Mouse (Mus musculus): ENCODE measurements around the gene Clec12a. TPM values are rescaled to one million over a fixed set of nuclear protein-coding genes. Genes with fewer than 3 reads are reported as not detected.

The Clec12a gene
- polyA plus RNA-seq, 1 experiment from 2014 or later: 1.7 TPM

GRCm38 (mm10) chr6:129407324-129407723, 64.8 kb downstream of the Clec12a start:
- WGBS: 28% methylated on average over 2 of the region's 2 CpGs
- no peak overlapping the region for H3K4me3 ChIP-seq (ENCODE audit: low read depth, low read length)
- H3K4me1 ChIP-seq (replicated peaks; ENCODE audit: control insufficient read depth, insufficient read depth, low read length): no peaks in the 10 kb centered on the region
- no peak overlapping the region for H3K9ac ChIP-seq (ENCODE audit: low read depth, low read length)
- DNase-seq (ENCODE audit: low spot score) (no peak), ATAC-seq (replicated peaks; ENCODE audit: low FRiP score) (peak; percentile 37; the same call in 1 of the 2 replicates)
- no peaks in the 10 kb centered on the region for H3K36me3 ChIP-seq (ENCODE audit: control insufficient read depth, insufficient read depth, low read length)
- H3K4me2 ChIP-seq: no peak overlapping the region
- H3K9me3 ChIP-seq (ENCODE audit: control insufficient read depth, low read length): no peaks in the 10 kb centered on the region
- no peaks in the 10 kb centered on the region for H3K27me3 ChIP-seq (replicated peaks; ENCODE audit: control insufficient read depth, insufficient read depth, low read length)
- no peak overlapping the region; the same call in 1 of the 2 replicates for H3K27ac ChIP-seq (ENCODE audit: low read depth, low read length)

GRCm38 (mm10) chr6:129408562-129408961, 66.1 kb downstream of the Clec12a start, which contains the start of gene Clec9a:
Clec9a (plus strand) TSS chr6:129408862.
- no peak within 1 kb of the TSS for H3K4me2 ChIP-seq
- no peak within 1 kb of the TSS for H3K4me3 ChIP-seq (ENCODE audit: low read depth, low read length)
- DNase-seq (ENCODE audit: low spot score) (no peak), ATAC-seq (replicated peaks; ENCODE audit: low FRiP score) (no peak)
- no peak within 1 kb of the TSS for H3K9ac ChIP-seq (ENCODE audit: low read depth, low read length)
- H3K9me3 ChIP-seq (ENCODE audit: control insufficient read depth, low read length): no peaks in the 10 kb centered on the region
- no peaks in the 10 kb centered on the region for H3K4me1 ChIP-seq (replicated peaks; ENCODE audit: control insufficient read depth, insufficient read depth, low read length)
- no peaks in the 10 kb centered on the region for H3K27me3 ChIP-seq (replicated peaks; ENCODE audit: control insufficient read depth, insufficient read depth, low read length)
- H3K27ac ChIP-seq (ENCODE audit: low read depth, low read length): no peak within 1 kb of the TSS
- 80% methylated on average over 2 of the region's 2 CpGs for WGBS
- no peaks in the 10 kb centered on the region for H3K36me3 ChIP-seq (ENCODE audit: control insufficient read depth, insufficient read depth, low read length)

GRCm38 (mm10) chr6:129414177-129414576, 71.7 kb downstream of the Clec12a start:
- no peaks in the 10 kb centered on the region for H3K4me1 ChIP-seq (replicated peaks; ENCODE audit: control insufficient read depth, insufficient read depth, low read length)
- no peaks in the 10 kb centered on the region for H3K9me3 ChIP-seq (ENCODE audit: control insufficient read depth, low read length)
- H3K4me3 ChIP-seq (ENCODE audit: low read depth, low read length): no peak overlapping the region
- H3K27me3 ChIP-seq (replicated peaks; ENCODE audit: control insufficient read depth, insufficient read depth, low read length): no peaks in the 10 kb centered on the region
- H3K36me3 ChIP-seq (ENCODE audit: control insufficient read depth, insufficient read depth, low read length): no peaks in the 10 kb centered on the region
- H3K4me2 ChIP-seq: no peak overlapping the region
- H3K9ac ChIP-seq (ENCODE audit: low read depth, low read length): no peak overlapping the region
- H3K27ac ChIP-seq (ENCODE audit: low read depth, low read length): no peak overlapping the region
- 95% methylated on average over 1 of the region's 1 CpGs for WGBS
- DNase-seq (ENCODE audit: low spot score) (no peak), ATAC-seq (replicated peaks; ENCODE audit: low FRiP score) (no peak)

Other genes starting within 250 kb of the Clec12a start
- gene Clec2e, start 241.8 kb upstream of the Clec12a start, polyA plus RNA-seq (2014; fragmentation: Nextera tagmentation; extraction: Ambion mirVana): not detected in 2 replicates
- not detected in 2 replicates for gene Clec2d, start 162.1 kb upstream of the Clec12a start, polyA plus RNA-seq (2014; fragmentation: Nextera tagmentation; extraction: Ambion mirVana)
- gene Cd69, start 67.3 kb upstream of the Clec12a start, polyA plus RNA-seq (2014; fragmentation: Nextera tagmentation; extraction: Ambion mirVana): 0.96 and 1.1 TPM in 2 replicates
- gene 4922502D21Rik, start 10.9 kb upstream of the Clec12a start, polyA plus RNA-seq (2014; fragmentation: Nextera tagmentation; extraction: Ambion mirVana): not detected in 2 replicates
- not detected in 2 replicates for gene Clec12b, start 43.2 kb downstream of the Clec12a start, polyA plus RNA-seq (2014; fragmentation: Nextera tagmentation; extraction: Ambion mirVana)
- 39.2 and 39.8 TPM in 2 replicates for gene Clec1b, start 54.6 kb downstream of the Clec12a start, polyA plus RNA-seq (2014; fragmentation: Nextera tagmentation; extraction: Ambion mirVana)
- gene Clec9a, start 66.2 kb downstream of the Clec12a start, polyA plus RNA-seq (2014; fragmentation: Nextera tagmentation; extraction: Ambion mirVana): 0.56 and 0.67 TPM in 2 replicates
- 0.38 and 0.65 TPM in 2 replicates for gene Clec1a, start 109.3 kb downstream of the Clec12a start, polyA plus RNA-seq (2014; fragmentation: Nextera tagmentation; extraction: Ambion mirVana)
- gene Olr1, start 164.5 kb downstream of the Clec12a start, polyA plus RNA-seq (2014; fragmentation: Nextera tagmentation; extraction: Ambion mirVana): 0.71 and 1.1 TPM in 2 replicates
- not detected in 2 replicates for gene Tmem52b, start 169.9 kb downstream of the Clec12a start, polyA plus RNA-seq (2014; fragmentation: Nextera tagmentation; extraction: Ambion mirVana)
- gene Gabarapl1, start 190.5 kb downstream of the Clec12a start, polyA plus RNA-seq (2014; fragmentation: Nextera tagmentation; extraction: Ambion mirVana): 16.6 and 17.7 TPM in 2 replicates
- gene Klre1, start 235.2 kb downstream of the Clec12a start, polyA plus RNA-seq (2014; fragmentation: Nextera tagmentation; extraction: Ambion mirVana): not detected in 2 replicates
- gene Klrd1, start 249.1 kb downstream of the Clec12a start, polyA plus RNA-seq (2014; fragmentation: Nextera tagmentation; extraction: Ambion mirVana): not detected in 2 replicates